Mouse (Mus musculus): ENCODE data around the gene Sh3bgrl2. TPM values are rescaled to one million over a fixed set of nuclear protein-coding genes. Genes with fewer than 3 reads are reported as not detected.
"Not testable (repeated sequence)": the region's sequence is repeated elsewhere in the genome, so short reads cannot be mapped to it uniquely, and the experiment has no call there.

Gene Sh3bgrl2
- polyA plus RNA-seq (2015; fragmentation: Nextera tagmentation; extraction: Ambion mirVana): 17.3 and 18.6 TPM in 2 replicates

DNA sequence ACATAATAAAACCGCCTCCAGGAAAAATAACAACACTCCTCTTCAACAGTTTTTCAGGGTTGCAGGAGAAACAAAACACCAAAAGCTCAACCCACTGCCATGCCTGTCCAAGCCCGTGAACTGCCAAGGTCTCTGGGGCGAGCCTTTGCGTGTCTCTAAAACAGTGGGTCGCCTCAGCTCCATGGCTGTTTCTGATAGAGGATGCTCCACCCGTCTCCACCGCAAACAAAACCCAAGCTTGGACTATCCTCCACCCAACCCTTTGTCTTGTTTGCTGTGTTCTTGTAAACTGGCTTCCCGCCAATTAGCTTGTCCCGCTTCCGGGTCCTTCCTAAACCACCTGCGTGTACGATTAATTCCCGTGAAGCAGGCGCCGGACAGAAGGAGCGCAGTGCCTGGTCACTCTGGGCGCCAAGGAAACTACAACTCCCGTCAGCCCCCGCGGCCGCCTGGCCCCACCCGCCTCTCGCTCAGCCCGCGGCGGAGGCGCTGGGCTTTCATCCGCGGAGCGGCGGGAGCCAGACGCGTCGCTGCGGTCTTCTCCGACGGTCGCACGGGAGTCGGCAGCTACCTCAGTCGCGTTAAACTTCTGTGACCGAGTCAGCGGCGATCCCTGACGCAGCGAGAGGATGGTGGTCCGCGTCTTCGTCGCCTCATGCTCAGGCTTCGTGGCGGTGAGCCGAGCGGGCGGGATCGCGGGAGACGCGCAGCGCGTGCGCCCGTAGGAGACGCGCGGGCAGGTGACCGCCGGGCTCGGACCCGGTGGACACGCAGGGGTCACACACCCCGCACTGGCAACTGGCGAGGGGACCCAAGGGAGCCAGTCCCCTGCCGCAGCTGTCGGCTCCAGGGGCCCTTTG is at the start of gene Sh3bgrl2:
Sh3bgrl2 (plus strand) TSS at position 498 of the 860 bp plus-strand sequence.
- DNase-seq (ENCODE audit: low spot score) (peak; percentile 89), ATAC-seq (peak; percentile 96)
- Histone ChIP-seq H3K4me2 (replicated peaks; ENCODE audit: low read depth, low read length) (peak within 1 kb of the TSS; percentile 63), H3K9me3 (ENCODE audit: low read length) (no peaks in the 10 kb centered on the region), H3K36me3 (ENCODE audit: insufficient read depth, low read length) (no peaks in the 10 kb centered on the region), H3K9ac (replicated peaks; ENCODE audit: low read depth) (no peak within 1 kb of the TSS; the same call in 1 of the 2 replicates), H3K27ac (ENCODE audit: low read length) (0 out of 2 replicates have a peak within 1 kb of the TSS, but pooled peaks have one; percentile 14), H3K4me3 (ENCODE audit: low read depth, low read length) (peak within 1 kb of the TSS; percentile 65), H3K27me3 (replicated peaks; ENCODE audit: insufficient read depth, low read length) (no peaks in the 10 kb centered on the region), H3K4me1 (ENCODE audit: insufficient read depth, low read depth, low read length) (no peaks in the 10 kb centered on the region)
- WGBS: 3% methylated on average over 76 of the region's 76 CpGs
- TF ChIP-seq CTCF (IDR thresholded peaks at IDR 0.05) (no peak), EP300 (IDR thresholded peaks at IDR 0.05) (no peak)

DNA sequence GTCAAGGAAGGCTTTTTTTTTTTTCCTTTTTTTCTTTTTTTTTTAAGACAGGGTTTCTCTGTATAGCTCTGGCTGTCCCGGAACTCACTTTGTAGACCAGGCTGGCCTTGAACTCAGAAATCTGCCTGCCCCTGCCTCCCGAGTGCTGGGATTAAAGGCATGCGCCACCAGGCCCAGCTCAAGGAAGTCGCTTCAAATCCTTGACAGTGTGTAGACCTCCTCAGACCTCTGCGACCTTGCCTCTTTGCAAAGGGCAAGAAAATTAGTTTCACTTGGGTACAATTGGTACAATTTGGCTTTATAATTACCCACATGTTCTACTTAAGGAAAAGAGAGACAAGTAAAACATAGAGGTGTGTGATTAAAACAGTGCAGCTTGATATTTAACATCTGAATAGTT is 29.0 kb upstream of the Sh3bgrl2 start:
- H3K27ac ChIP-seq (ENCODE audit: low read length); H3K4me3 ChIP-seq (ENCODE audit: low read depth, low read length); H3K27me3 ChIP-seq (replicated peaks; ENCODE audit: insufficient read depth, low read length); ATAC-seq; H3K4me1 ChIP-seq (ENCODE audit: insufficient read depth, low read depth, low read length); DNase-seq (ENCODE audit: low spot score); H3K36me3 ChIP-seq (ENCODE audit: insufficient read depth, low read length); H3K4me2 ChIP-seq (replicated peaks; ENCODE audit: low read depth, low read length); H3K9ac ChIP-seq (replicated peaks; ENCODE audit: low read depth); H3K9me3 ChIP-seq (ENCODE audit: low read length): not testable (repeated sequence)
- WGBS: 82% methylated on average over 5 of the region's 5 CpGs

DNA sequence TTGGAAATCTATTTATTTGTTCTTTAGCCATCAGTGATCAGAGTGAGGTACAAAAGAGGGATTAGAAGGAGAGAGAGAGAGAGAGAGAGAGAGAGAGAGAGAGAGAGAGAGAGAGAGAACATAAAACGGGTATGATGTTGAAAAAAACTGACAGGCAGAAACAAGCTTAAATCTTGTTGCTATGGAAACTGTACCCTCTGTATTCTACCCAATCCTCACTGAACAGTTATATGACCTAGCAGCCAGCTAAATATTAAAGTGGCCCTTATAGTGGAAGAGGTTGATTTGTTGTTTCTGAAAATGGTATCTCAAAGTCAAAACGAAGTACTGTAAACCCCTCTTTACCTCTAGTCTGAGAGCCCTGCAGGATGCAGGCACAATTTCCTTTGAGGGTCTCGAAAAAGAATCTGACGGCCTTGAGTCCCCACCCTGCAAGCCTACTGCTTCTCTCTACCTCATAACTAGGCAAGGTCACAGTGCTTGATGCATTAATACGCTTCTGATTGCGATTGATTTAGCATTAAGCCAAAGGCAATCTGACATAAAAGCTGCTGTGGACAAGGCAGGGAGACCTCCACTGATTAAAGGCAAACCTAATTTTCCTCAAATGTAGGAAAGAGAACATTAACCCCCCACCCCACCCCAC is 28.5 kb upstream of the Sh3bgrl2 start:
- Histone ChIP-seq H3K27ac (ENCODE audit: low read length) (no peak overlapping the region), H3K9me3 (ENCODE audit: low read length) (no peaks in the 10 kb centered on the region), H3K27me3 (replicated peaks; ENCODE audit: insufficient read depth, low read length) (no peaks in the 10 kb centered on the region), H3K4me3 (ENCODE audit: low read depth, low read length) (no peak overlapping the region), H3K36me3 (ENCODE audit: insufficient read depth, low read length) (no peaks in the 10 kb centered on the region), H3K4me2 (replicated peaks; ENCODE audit: low read depth, low read length) (no peak overlapping the region), H3K9ac (replicated peaks; ENCODE audit: low read depth) (no peak overlapping the region), H3K4me1 (ENCODE audit: insufficient read depth, low read depth, low read length) (no peaks in the 10 kb centered on the region)
- WGBS: 70% methylated on average over 6 of the region's 6 CpGs
- DNase-seq (ENCODE audit: low spot score) (no peak), ATAC-seq (no peak)
- TF ChIP-seq EP300 (IDR thresholded peaks at IDR 0.05): no peak

DNA sequence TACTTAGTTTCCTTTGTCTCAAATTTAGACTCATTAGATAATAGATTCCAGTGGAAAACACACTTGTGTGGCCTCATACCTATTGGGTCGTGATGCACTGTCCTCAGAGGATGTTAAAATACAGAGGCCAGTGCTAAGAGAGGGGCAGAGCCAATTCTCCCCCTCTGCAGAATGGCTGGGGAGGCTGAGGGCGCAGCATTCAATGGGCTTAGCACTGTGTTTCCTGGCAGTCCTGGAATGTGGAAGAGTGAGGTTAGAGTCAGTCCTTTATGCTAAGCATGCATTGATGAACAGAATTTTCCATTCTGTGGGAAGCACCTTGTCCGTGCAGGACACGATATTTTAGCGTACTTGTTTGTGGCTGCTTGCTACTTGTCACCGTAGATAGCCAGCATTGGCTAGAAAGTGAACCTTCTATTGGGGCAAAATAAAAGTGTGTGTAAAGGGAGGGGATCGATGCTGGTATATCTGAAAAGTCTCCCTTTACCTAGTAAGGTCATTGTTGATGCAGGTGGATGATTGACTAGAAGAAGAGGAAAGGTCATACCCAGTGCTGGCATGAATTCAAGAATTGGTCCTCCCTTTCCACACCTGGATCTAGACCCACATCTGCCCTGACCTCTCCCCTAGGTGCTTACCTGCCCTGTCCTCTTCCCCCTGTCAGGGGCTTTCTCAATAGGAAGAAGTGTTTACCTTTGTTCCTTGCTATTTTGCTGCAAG is 20.6 kb upstream of the Sh3bgrl2 start:
- TF ChIP-seq CTCF (IDR thresholded peaks at IDR 0.05) (no peak), EP300 (IDR thresholded peaks at IDR 0.05) (no peak)
- DNase-seq (ENCODE audit: low spot score): no peak
- no peak overlapping the region for H3K9ac ChIP-seq (replicated peaks; ENCODE audit: low read depth)
- H3K4me3 ChIP-seq (ENCODE audit: low read depth, low read length): no peak overlapping the region
- no peaks in the 10 kb centered on the region for H3K9me3 ChIP-seq (ENCODE audit: low read length)
- ATAC-seq: no peak
- H3K27ac ChIP-seq (ENCODE audit: low read length): no peak overlapping the region
- 55% methylated on average over 7 of the region's 7 CpGs for WGBS
- H3K27me3 ChIP-seq (replicated peaks; ENCODE audit: insufficient read depth, low read length): no peaks in the 10 kb centered on the region
- no peaks in the 10 kb centered on the region for H3K4me1 ChIP-seq (ENCODE audit: insufficient read depth, low read depth, low read length)
- H3K36me3 ChIP-seq (ENCODE audit: insufficient read depth, low read length): no peaks in the 10 kb centered on the region
- H3K4me2 ChIP-seq (replicated peaks; ENCODE audit: low read depth, low read length): no peak overlapping the region

DNA sequence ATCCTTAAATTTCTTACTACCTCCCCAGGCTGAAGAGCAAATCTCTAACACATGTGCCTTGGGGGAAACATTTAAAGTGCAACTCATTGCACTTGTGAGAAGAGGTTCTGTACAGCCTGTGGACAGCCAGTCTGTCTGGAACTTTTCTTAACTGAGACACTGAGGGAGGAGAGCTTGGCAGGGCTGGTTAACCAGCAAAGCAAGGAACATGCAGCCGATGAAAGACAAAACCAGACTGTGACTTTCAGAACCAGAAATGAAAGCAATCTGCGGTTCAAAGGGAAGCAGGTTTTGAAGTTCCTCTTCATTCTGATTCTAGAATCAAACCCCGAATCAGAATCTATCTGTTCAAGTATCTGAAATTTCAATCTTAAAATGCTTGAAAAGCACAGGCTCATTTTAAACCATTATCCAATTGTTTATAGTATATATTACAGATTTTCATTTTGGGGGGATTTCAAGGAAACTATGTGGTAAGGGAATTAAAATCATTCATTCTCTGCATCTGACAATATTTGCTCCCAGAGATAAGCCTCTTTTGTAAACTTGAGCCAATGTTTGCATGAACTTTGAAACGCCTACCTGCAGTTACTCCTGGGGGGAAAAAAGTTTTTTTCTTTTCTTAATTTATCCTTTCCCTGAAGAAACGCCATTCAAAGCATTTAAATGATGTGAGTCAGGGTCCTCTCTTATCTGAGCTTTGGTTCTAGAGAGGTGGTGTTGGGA is 14.9 kb upstream of the Sh3bgrl2 start:
- H3K9me3 ChIP-seq (ENCODE audit: low read length): no peaks in the 10 kb centered on the region
- H3K27ac ChIP-seq (ENCODE audit: low read length): no peak overlapping the region
- H3K9ac ChIP-seq (replicated peaks; ENCODE audit: low read depth): no peak overlapping the region
- no peak for TF ChIP-seq EP300 (IDR thresholded peaks at IDR 0.05)
- WGBS: 43% methylated on average over 5 of the region's 5 CpGs
- no peak for DNase-seq (ENCODE audit: low spot score)
- no peak overlapping the region for H3K4me3 ChIP-seq (ENCODE audit: low read depth, low read length)
- no peak for ATAC-seq
- H3K27me3 ChIP-seq (replicated peaks; ENCODE audit: insufficient read depth, low read length): no peaks in the 10 kb centered on the region
- H3K36me3 ChIP-seq (ENCODE audit: insufficient read depth, low read length): no peaks in the 10 kb centered on the region
- H3K4me1 ChIP-seq (ENCODE audit: insufficient read depth, low read depth, low read length): no peaks in the 10 kb centered on the region
- H3K4me2 ChIP-seq (replicated peaks; ENCODE audit: low read depth, low read length): no peak overlapping the region

DNA sequence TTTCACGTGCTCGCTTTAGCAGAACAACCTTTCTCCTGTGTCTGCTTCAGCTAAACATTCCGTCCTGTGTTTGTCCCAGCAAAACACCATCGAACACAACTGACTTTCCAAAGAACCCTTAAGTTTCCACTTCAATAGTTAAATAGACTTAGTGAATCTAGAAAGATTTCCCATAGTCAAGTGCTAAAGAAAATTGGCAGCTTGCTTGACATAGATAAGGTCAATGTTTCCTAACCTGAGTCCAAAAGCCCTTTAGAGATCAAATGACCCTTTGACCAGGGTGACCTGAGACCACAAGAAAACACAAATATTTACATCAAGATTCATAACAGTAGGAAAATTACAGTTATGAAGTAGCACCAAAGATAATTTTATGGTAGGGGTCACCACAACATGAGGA is 11.2 kb upstream of the Sh3bgrl2 start:
- no peak overlapping the region for H3K27ac ChIP-seq (ENCODE audit: low read length)
- H3K4me1 ChIP-seq (ENCODE audit: insufficient read depth, low read depth, low read length): no peaks in the 10 kb centered on the region
- no peak overlapping the region for H3K9ac ChIP-seq (replicated peaks; ENCODE audit: low read depth)
- ATAC-seq (no peak), DNase-seq (ENCODE audit: low spot score) (no peak)
- no peaks in the 10 kb centered on the region for H3K9me3 ChIP-seq (ENCODE audit: low read length)
- 60% methylated on average over 4 of the region's 4 CpGs for WGBS
- H3K4me2 ChIP-seq (replicated peaks; ENCODE audit: low read depth, low read length): no peak overlapping the region
- H3K4me3 ChIP-seq (ENCODE audit: low read depth, low read length): no peak overlapping the region
- no peaks in the 10 kb centered on the region for H3K27me3 ChIP-seq (replicated peaks; ENCODE audit: insufficient read depth, low read length)
- no peak for TF ChIP-seq CTCF (IDR thresholded peaks at IDR 0.05)
- no peak for TF ChIP-seq EP300 (IDR thresholded peaks at IDR 0.05)
- no peaks in the 10 kb centered on the region for H3K36me3 ChIP-seq (ENCODE audit: insufficient read depth, low read length)
